Mouse (Mus musculus) lung, embryonic 14.5 days (tissue): ENCODE measurements around the gene Rtl10. TPM values are rescaled to one million over a fixed set of nuclear protein-coding genes. Genes with fewer than 3 reads are reported as not detected.
A peak's percentile ranks its signal among the peaks of the same experiment; 100 is the strongest.

ENCODE experiments used
- ATAC-seq: fragments of 200-750 bp; cut with Nextera tagmentation; 2 replicates; pipeline ENCODE4 v1.8.0; 2017; ENCODE audit warnings: mild to moderate bottlenecking, moderate TSS enrichment, moderate library complexity; ENCODE audit not compliant: insufficient read depth
- DNase-seq: peaks from one replicate; pipeline ENCODE4 v3.0.0-alpha.2; 2015
- H3K27ac ChIP-seq: fragments of 300-500 bp; sonication (generic); 2 replicates; pipeline ENCODE4 v1.5.1; 2014; ENCODE audit warnings: low read depth, mild to moderate bottlenecking, moderate library complexity
- H3K27me3 ChIP-seq: fragments of 300-500 bp; sonication (generic); 2 replicates; pipeline ENCODE4 v1.6.1; 2014; ENCODE audit warnings: low read length, control low read depth; ENCODE audit not compliant: insufficient read depth
- H3K36me3 ChIP-seq: fragments of 300-500 bp; sonication (generic); 2 replicates; pipeline ENCODE4 v1.6.1; 2014; ENCODE audit warnings: control low read depth; ENCODE audit not compliant: insufficient read depth
- H3K4me1 ChIP-seq: fragments of 300-500 bp; sonication (generic); 2 replicates; pipeline ENCODE4 v1.6.1; 2014; ENCODE audit warnings: antibody characterized with exemption, control low read depth; ENCODE audit not compliant: insufficient read depth
- H3K4me2 ChIP-seq: fragments of 300-500 bp; sonication (generic); 2 replicates; pipeline ENCODE4 v1.6.1; 2014; ENCODE audit warnings: mild to moderate bottlenecking
- H3K4me3 ChIP-seq: fragments of 300-500 bp; sonication (generic); 2 replicates; pipeline ENCODE4 v1.5.1; 2014; ENCODE audit warnings: low read depth, low read length
- H3K9ac ChIP-seq: fragments of 300-500 bp; sonication (generic); 2 replicates; pipeline ENCODE4 v1.6.1; 2014
- H3K9me3 ChIP-seq: fragments of 300-500 bp; sonication (generic); 2 replicates; pipeline ENCODE4 v1.6.1; 2016; ENCODE audit warnings: low read depth, low read length, control low read depth
- CTCF ChIP-seq: IDR thresholded peaks from 2 replicates; pipeline ENCODE4 v1.5.1; 2016; ENCODE audit warnings: antibody characterized with exemption, low read depth
- WGBS: fragments of 180-500 bp; shearing (Covaris S2); extraction: QIAGEN DNeasy Blood & Tissue Kit; methylation state at CpG from one replicate; pipeline ENCODE4 v1.1.7; 2014; 5-methylcytosine and 5-hydroxymethylcytosine counted together
- polyA plus RNA-seq: library from polyadenylated mRNA; unstranded; fragments of >200 nt; fragmentation: Nextera tagmentation; extraction: Ambion mirVana; gene quantifications from 2 replicates; pipeline ENCODE4 v1.2.1, GENCODE M21; 2014

Rtl10 gene
- polyA plus RNA-seq, 1 experiment from 2014 or later: 4.8 TPM

DNA sequence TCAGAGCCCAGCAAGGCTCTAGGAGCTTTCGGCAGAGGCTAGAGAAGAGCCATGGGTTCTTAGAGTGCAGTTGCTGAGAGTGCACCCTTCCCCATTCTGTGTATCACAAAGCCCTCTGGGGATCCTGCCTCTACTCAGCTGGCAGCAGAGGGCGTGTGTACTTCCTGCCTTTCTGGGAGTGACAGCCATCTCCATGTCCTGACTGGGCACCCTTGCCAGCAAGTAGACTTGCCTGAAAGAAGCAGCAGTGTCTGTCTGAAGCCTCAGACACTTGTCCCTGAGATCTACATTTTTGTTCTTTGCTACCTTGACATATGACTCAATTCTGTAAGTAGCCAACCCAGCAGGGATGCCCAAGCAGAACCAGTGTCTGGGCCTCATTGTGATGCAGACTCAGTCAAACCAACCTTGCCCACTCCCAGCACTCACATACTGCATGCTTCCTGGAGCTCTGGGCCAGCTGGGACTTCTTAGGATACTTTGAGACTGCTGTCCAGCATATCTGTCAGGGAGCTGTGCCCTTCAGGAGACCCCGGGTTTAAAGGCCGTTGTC is 17.7 kb upstream of the Rtl10 start:
- TF ChIP-seq CTCF: 0 out of 2 replicates have a peak, but pooled peaks have one; percentile 4
- no peaks in the 10 kb centered on the region for H3K36me3 ChIP-seq
- H3K27me3 ChIP-seq: no peaks in the 10 kb centered on the region
- DNase-seq (no peak), ATAC-seq (no peak)
- H3K9me3 ChIP-seq: no peaks in the 10 kb centered on the region
- H3K4me1 ChIP-seq: no peaks in the 10 kb centered on the region
- no peak overlapping the region for H3K4me3 ChIP-seq
- 60% methylated on average over 4 of the region's 4 CpGs for WGBS
- no peak overlapping the region for H3K27ac ChIP-seq
- no peak overlapping the region for H3K4me2 ChIP-seq
- no peak overlapping the region for H3K9ac ChIP-seq

DNA sequence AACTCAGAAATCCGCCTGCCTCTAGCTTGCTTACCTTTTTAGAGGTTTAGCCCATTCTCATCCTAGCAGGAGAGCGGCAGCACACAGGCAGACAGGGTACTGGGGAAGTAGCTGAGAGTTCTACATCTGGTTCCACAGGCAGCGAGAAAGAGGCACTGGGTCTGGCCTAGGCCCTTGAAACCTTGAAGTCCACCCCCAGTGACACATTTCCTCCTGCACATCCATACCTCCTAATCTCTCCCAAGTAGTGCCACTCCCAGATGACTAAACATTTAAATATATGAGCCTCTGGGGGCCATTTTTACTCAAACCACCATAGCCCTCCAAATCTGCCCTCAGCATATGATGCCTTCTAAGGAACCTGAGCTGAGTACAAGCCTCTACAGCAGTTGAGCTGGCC is 16.3 kb upstream of the Rtl10 start:
- H3K4me3 ChIP-seq: no peak overlapping the region
- no peak overlapping the region for H3K4me2 ChIP-seq
- ATAC-seq (no peak), DNase-seq (no peak)
- no peak overlapping the region for H3K9ac ChIP-seq
- WGBS: 86% methylated on average over 3 of the region's 3 CpGs
- no peaks in the 10 kb centered on the region for H3K4me1 ChIP-seq
- no peak overlapping the region for H3K27ac ChIP-seq
- H3K9me3 ChIP-seq: no peaks in the 10 kb centered on the region
- H3K27me3 ChIP-seq: no peaks in the 10 kb centered on the region
- no peaks in the 10 kb centered on the region for H3K36me3 ChIP-seq
- TF ChIP-seq CTCF: no peak

DNA sequence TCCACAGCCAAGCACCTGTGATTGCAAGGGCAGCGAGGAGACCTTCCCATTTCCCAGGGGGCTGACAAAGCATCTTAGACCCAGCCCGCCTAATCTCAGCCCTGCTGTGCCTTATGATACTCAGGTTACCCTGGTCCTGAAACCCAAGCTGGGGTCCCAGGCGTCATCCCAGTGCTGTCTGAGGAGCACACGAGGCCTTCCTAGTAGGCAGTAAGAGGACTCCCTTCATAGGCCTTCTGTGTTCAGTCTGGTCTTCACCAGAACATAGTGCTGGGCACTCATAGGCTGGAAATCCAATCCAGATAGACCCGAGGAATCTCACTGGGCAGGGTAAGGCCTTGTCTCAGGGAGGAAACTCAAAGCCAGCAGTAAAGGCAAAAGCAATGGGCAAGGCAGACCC is 14.9 kb upstream of the Rtl10 start:
- Histone ChIP-seq H3K27ac (no peak overlapping the region), H3K27me3 (no peaks in the 10 kb centered on the region), H3K4me1 (no peaks in the 10 kb centered on the region), H3K4me3 (no peak overlapping the region), H3K9ac (no peak overlapping the region), H3K36me3 (no peaks in the 10 kb centered on the region), H3K9me3 (no peaks in the 10 kb centered on the region), H3K4me2 (no peak overlapping the region)
- 68% methylated on average over 5 of the region's 5 CpGs for WGBS
- ATAC-seq: no peak
- TF ChIP-seq CTCF: no peak
- no peak for DNase-seq

DNA sequence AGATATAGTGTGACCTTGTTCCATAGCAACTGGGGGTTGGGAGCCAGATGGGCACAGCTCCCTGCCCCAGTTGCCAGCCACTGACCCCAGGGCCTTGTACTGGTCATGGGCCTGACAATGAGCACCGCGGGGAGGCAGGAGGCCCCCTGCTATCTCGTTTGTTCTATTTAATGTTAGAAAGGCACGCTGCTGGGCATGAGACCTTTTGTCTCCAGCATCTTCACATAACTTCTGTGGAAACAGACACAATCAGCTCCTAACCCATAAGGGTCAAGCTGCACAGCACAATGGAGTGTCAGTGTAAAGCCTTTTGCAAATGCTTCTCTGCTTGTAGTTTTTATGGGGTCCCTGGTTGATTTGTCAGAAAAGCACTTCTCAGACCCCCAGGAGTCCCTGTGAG is 14.3 kb upstream of the Rtl10 start:
- H3K9ac ChIP-seq: no peak overlapping the region; the same call in 1 of the 2 replicates
- H3K4me1 ChIP-seq: no peaks in the 10 kb centered on the region
- H3K4me2 ChIP-seq: no peak overlapping the region
- no peaks in the 10 kb centered on the region for H3K9me3 ChIP-seq
- no peak overlapping the region for H3K27ac ChIP-seq
- ATAC-seq (no peak), DNase-seq (no peak)
- 41% methylated on average over 4 of the region's 4 CpGs for WGBS
- TF ChIP-seq CTCF: no peak
- H3K4me3 ChIP-seq: no peak overlapping the region
- H3K27me3 ChIP-seq: no peaks in the 10 kb centered on the region
- H3K36me3 ChIP-seq: no peaks in the 10 kb centered on the region

DNA sequence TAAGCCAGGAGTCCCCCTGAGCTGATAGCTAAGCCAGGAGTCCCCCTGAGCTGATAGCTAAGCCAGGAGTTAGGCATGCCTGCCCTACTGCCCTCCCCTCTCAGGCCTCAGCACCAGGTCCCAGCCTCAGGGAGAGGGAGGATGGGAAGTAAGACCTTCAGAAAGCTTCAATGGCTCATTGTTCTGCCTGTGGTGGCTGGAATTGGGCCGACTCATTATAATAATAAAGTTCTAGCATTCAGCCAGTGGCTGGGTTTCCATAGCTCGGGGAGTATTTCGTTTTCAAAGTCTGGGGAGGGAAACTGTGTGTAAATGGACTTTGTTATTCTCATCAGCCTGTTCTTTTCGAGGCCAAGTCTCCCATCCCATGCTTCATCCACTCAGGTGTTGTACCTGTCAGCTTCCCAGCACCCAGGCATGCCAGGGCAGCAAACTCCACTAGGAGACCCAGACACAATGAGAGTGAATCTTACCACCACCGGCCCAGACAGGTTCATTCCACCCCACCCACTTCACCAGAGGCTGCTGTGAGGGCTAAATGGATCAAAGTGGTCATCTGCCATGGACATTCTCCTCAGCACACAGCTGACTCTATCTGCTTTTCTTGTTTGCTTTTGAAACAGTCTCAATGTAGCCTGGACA is 13.8 kb upstream of the Rtl10 start:
- Histone ChIP-seq H3K9ac (no peak overlapping the region; the same call in 1 of the 2 replicates), H3K36me3 (no peaks in the 10 kb centered on the region), H3K9me3 (no peaks in the 10 kb centered on the region), H3K4me3 (no peak overlapping the region), H3K4me2 (no peak overlapping the region), H3K27me3 (no peaks in the 10 kb centered on the region), H3K4me1 (no peaks in the 10 kb centered on the region), H3K27ac (no peak overlapping the region)
- 64% methylated on average over 5 of the region's 5 CpGs for WGBS
- ATAC-seq: no peak
- no peak for DNase-seq
- no peak for TF ChIP-seq CTCF

DNA sequence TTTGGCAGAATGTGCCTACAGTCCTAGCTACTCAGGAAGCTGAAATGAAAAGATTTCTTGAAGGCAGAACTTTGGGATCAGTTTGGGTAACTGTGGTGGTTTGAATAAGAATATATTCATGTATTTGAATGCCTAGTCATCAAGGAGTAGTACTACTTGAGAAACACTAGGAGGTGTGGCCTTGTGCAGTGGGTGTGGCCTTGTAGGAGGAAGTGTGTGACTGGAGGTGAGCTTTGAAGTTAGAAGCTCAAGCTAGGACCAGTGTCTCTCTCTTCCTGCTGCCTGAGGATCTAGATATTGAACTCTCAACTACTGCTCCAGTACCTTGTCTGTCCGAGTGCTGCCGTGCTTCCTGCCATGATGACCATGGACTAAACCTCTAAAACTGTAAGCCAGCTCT is 12.6 kb upstream of the Rtl10 start:
- Histone ChIP-seq H3K4me3 (no peak overlapping the region), H3K4me1 (no peaks in the 10 kb centered on the region), H3K9me3 (no peaks in the 10 kb centered on the region), H3K4me2 (no peak overlapping the region), H3K9ac (no peak overlapping the region), H3K36me3 (no peaks in the 10 kb centered on the region), H3K27ac (no peak overlapping the region), H3K27me3 (no peaks in the 10 kb centered on the region)
- DNase-seq (no peak), ATAC-seq (no peak)
- 83% methylated on average over 2 of the region's 2 CpGs for WGBS
- TF ChIP-seq CTCF: no peak

DNA sequence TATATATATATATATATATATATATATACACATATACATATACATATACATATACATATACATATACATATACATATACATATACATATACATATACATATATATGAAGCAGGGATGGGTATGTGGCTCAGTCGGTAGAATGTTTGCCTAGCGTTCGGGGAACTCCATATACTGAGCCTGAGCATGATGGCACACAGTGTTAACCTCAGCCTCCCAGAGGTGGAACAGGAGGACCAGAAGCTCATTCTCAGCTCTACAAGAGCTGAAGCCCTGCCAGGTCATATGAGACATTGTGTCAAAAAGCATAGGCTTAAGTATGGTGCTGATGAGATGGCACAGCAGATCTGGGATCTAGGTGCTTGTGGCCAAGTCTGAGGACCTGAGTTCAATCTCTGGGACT is 8.4 kb upstream of the Rtl10 start:
- Histone ChIP-seq H3K9ac (no peak overlapping the region), H3K4me3 (no peak overlapping the region), H3K27me3 (no peaks in the 10 kb centered on the region), H3K4me1 (no peaks in the 10 kb centered on the region), H3K27ac (no peak overlapping the region), H3K9me3 (no peaks in the 10 kb centered on the region), H3K36me3 (no peaks in the 10 kb centered on the region), H3K4me2 (no peak overlapping the region)
- WGBS: 93% methylated on average over 3 of the region's 3 CpGs
- DNase-seq (no peak), ATAC-seq (no peak)
- no peak for TF ChIP-seq CTCF
